Mouse (Mus musculus) cortical plate, adult 2 months (tissue): ENCODE measurements around the gene Zswim4. TPM values are rescaled to one million over a fixed set of nuclear protein-coding genes. Genes with fewer than 3 reads are reported as not detected.

Experiments used
- H3K27ac ChIP-seq: fragments of 200-500 bp; 2 replicates; pipeline ENCODE4 v1.5.1; 2012; ENCODE audit warnings: low read length, control low read depth, inconsistent platforms; ENCODE audit not compliant: insufficient read depth
- H3K4me1 ChIP-seq: fragments of 200-500 bp; 2 replicates; pipeline ENCODE4 v1.6.1; 2011; ENCODE audit warnings: low read length; ENCODE audit not compliant: control insufficient read depth, insufficient read depth
- H3K4me3 ChIP-seq: fragments of 200-500 bp; 2 replicates; pipeline ENCODE4 v1.5.1; 2011; ENCODE audit warnings: mild to moderate bottlenecking, low read length, control low read depth; ENCODE audit not compliant: insufficient read depth
- CTCF ChIP-seq: fragments of 200-500 bp; IDR thresholded peaks from 2 replicates; pipeline ENCODE4 v1.5.1; 2011; ENCODE audit warnings: mild to moderate bottlenecking, control low read depth, low read length; ENCODE audit not compliant: insufficient read depth; ENCODE audit errors: extremely low read depth
- POLR2A ChIP-seq: fragments of 200-500 bp; IDR thresholded peaks from 2 replicates; pipeline ENCODE4 v1.6.1; 2011; ENCODE audit warnings: mild to moderate bottlenecking, low read length, control low read depth; ENCODE audit not compliant: insufficient read depth; ENCODE audit errors: extremely low read depth
- polyA plus RNA-seq: library from polyadenylated mRNA; depleted of rRNA; stranded (reverse); fragments of >200 nt; gene quantifications from 2 replicates; pipeline ENCODE4 v1.2.3, GENCODE M21; 2012

Zswim4 gene
- polyA plus RNA-seq, 1 experiment: 13.6 TPM

GRCm38 (mm10) chr8:84194224-84194743 is 42.6 kb downstream of the Zswim4 start:
- no peak overlapping the region for H3K27ac ChIP-seq
- TF ChIP-seq POLR2A (no peak), CTCF (no peak)

GRCm38 (mm10) chr8:84193566-84193965 is 43.3 kb downstream of the Zswim4 start:
- peaks cover 4% of the 10 kb centered on the region for H3K4me1 ChIP-seq
- no peak overlapping the region for H3K27ac ChIP-seq
- no peak for TF ChIP-seq CTCF
- no peak for TF ChIP-seq POLR2A

More at GRCm38 (mm10) chr8:84194224-84194743, 42.6 kb downstream of the Zswim4 start:
- Histone ChIP-seq H3K4me3 (no peak overlapping the region), H3K4me1 (peaks cover 7% of the 10 kb centered on the region)

GRCm38 (mm10) chr8:84193161-84193560 is 43.7 kb downstream of the Zswim4 start:
- H3K4me1 ChIP-seq: peaks cover 3% of the 10 kb centered on the region
- TF ChIP-seq CTCF (no peak), POLR2A (no peak)
- H3K27ac ChIP-seq: no peak overlapping the region
- H3K4me3 ChIP-seq: no peak overlapping the region

More at GRCm38 (mm10) chr8:84193566-84193965, 43.3 kb downstream of the Zswim4 start:
- no peak overlapping the region for H3K4me3 ChIP-seq

GRCm38 (mm10) chr8:84192555-84192954 is 44.3 kb downstream of the Zswim4 start:
- peak overlapping the region; percentile 96 for H3K27ac ChIP-seq
- peak overlapping the region; percentile 8; the same call in 1 of the 2 replicates for H3K4me3 ChIP-seq

GRCm38 (mm10) chr8:84192023-84192422 is 44.8 kb downstream of the Zswim4 start:
- Histone ChIP-seq H3K4me1 (no peaks in the 10 kb centered on the region), H3K27ac (peak overlapping the region; percentile 96), H3K4me3 (no peak overlapping the region)
- TF ChIP-seq POLR2A (no peak), CTCF (no peak)

More at GRCm38 (mm10) chr8:84192555-84192954, 44.3 kb downstream of the Zswim4 start:
- H3K4me1 ChIP-seq: no peaks in the 10 kb centered on the region
- TF ChIP-seq POLR2A: no peak
- TF ChIP-seq CTCF: no peak

- Histone ChIP-seq H3K4me3 (no peak overlapping the region), H3K27ac (no peak overlapping the region), H3K4me1 (no peaks in the 10 kb centered on the region)
- TF ChIP-seq CTCF (no peak), POLR2A (no peak)
Measured at GRCm38 (mm10) chr8:84190191-84190867, 46.5 kb downstream of the Zswim4 start.

- no peak overlapping the region for H3K27ac ChIP-seq
- no peak overlapping the region for H3K4me3 ChIP-seq
- H3K4me1 ChIP-seq: no peaks in the 10 kb centered on the region
- TF ChIP-seq CTCF: no peak
- no peak for TF ChIP-seq POLR2A
Measured at GRCm38 (mm10) chr8:84189603-84190002, 47.3 kb downstream of the Zswim4 start.

GRCm38 (mm10) chr8:84188671-84189070 is 48.2 kb downstream of the Zswim4 start:
- no peaks in the 10 kb centered on the region; the same call in 1 of the 2 replicates for H3K4me1 ChIP-seq
- H3K27ac ChIP-seq: no peak overlapping the region
- TF ChIP-seq POLR2A (no peak), CTCF (no peak)
- H3K4me3 ChIP-seq: no peak overlapping the region

- H3K27ac ChIP-seq: no peak overlapping the region
- peak overlapping the region; percentile 8; the same call in 1 of the 2 replicates for H3K4me3 ChIP-seq
- no peaks in the 10 kb centered on the region; the same call in 1 of the 2 replicates for H3K4me1 ChIP-seq
- TF ChIP-seq POLR2A (no peak), CTCF (peak; percentile 66)
Measured at GRCm38 (mm10) chr8:84187065-84187755, 49.6 kb downstream of the Zswim4 start.

- Histone ChIP-seq H3K27ac (no peak overlapping the region), H3K4me3 (peak overlapping the region; percentile 8; the same call in 1 of the 2 replicates), H3K4me1 (no peaks in the 10 kb centered on the region; the same call in 1 of the 2 replicates)
- peak; percentile 94 for TF ChIP-seq CTCF
- TF ChIP-seq POLR2A: no peak
Measured at GRCm38 (mm10) chr8:84186547-84186946, 50.3 kb downstream of the Zswim4 start.
